Mouse (Mus musculus) left cerebral cortex, adult 18-20 months (tissue): Measurements from ENCODE around the gene Lrrc29. TPM values are rescaled to one million over a fixed set of nuclear protein-coding genes. Genes with fewer than 3 reads are reported as not detected.

Experiments
- DNase-seq, 2 experiments: peaks; one replicate each; pipeline ENCODE4 v3.0.0; 2021 to 2022; ENCODE audit warnings: low spot score in 2 of 2, mixed read lengths in 1 of 2
- total RNA-seq, 2 experiments: library from RNA; stranded (reverse); gene quantifications; 2 replicates each; pipeline ENCODE4 v1.2.3; 2021

Lrrc29 gene
- total RNA-seq, 2 experiments from 2014 or later = 4.5 to 4.8 TPM

DNA sequence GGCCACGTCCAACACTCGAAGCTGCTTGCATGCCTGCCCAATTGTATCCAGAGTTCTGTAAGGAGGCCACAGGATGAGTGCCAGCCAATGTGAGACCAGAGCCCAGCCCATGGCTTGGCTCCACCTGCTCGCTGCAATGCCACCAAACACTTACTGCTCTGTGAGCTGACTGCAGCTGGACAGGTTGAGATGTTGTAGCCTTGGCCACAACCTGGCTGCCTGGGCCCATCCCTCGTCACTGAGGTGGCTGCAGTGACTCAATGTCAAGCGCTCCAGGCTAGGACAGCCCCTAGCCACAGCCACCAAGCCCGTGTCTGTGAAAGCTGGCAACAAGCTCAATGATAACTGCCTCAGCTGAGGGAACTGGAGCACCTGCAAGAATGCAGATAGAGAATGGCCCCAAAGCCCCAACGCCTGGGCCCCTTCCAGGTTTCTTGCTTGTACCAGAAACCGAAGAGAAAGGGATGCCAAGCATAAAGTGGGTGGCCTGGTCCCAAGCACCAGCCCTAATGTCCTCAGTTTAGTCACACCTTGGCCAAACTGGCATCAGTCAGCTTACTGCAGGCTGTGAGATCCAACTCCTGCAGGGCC, 13.1 kb downstream of the Lrrc29 start:
- no peak for DNase-seq

DNA sequence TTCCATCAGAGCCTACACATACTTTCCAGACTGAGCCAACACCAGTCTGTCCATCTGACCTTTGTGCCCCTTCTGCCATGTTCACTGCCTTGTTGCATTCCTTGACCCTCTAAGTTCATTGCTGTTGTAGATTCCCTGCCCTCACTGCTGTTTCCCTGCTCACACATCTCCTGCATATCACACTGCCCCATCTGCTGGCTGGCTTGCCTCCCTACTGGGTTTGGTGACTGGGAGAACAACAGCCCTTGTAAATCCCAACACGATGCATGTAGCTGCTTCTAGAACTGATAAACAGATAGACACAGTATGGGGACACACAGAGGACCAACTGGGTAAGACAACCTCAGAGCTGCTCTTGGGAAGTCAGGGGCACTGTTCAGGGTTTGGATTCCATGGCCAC, 14.4 kb downstream of the Lrrc29 start:
- DNase-seq = no peak

DNA sequence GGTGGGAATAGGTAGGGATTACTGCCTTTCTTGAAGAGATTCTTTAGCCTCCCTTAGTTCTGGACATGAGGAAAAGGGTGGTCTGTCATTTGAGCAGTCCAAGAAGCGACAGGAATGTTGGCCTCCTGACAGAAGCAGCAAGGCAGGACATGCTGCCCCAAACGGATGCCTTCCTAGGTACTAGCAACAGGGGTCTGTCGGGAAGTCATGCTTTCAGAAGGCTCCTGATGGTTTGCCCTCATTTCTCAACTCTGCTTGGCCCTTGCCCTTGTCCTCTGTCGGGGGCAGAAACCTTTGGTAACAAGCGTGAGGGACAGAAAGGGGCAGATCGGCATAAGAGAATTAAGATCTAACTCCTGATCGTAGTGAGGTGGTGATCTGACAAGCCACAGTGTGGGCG, 16.0 kb downstream of the Lrrc29 start:
- no peak for DNase-seq

DNA sequence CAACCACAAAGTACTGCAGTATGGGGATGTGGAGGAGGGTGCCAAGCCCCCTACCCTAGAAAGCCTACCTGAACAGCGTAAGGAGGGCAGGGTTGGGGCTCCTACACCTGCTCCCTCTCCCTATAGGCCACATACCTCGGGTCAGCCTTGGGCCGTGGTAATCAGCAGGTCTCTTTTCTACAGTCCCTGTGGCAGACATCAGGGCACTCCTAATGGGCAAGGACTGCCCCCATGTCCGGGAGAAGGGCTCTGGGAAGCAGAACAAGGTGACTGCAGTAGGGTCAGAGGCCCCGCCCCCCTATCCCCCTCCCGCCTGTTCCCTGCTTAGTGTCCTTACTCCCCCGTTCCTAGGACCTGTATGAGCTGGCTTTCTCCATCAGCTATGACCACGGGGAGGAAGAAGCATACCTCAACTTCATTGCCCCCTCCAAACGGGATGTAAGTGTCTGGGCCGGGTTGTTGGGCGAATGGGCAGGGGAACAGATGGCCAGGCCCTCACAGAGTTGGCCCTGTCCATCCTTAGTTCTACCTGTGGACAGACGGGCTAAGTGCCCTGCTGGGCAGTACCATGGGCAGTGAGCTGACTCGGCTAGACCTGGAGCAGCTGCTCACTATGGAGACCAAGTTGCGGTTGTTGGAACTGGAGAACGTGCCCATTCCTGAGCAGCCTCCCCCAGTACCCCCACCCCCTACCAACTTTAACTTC, 16.8 kb downstream of the Lrrc29 start:
- no peak for DNase-seq

DNA sequence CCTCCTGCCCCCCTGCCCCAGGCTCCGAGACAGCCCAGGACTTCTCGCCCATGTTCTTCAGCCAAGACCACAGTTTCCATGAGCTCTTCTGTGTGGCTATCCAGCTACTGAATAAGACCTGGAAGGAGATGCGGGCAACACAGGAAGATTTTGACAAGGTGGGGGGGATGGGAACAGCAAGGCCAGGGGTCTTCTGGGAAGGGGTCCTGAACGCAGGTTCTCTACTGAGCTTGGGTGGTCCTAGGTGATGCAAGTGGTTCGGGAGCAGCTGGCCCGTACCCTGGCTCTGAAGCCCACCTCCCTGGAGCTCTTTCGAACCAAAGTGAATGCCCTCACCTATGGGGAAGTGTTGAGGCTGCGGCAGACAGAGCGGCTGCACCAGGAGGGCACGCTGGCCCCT, 17.6 kb downstream of the Lrrc29 start:
- no peak for DNase-seq

DNA sequence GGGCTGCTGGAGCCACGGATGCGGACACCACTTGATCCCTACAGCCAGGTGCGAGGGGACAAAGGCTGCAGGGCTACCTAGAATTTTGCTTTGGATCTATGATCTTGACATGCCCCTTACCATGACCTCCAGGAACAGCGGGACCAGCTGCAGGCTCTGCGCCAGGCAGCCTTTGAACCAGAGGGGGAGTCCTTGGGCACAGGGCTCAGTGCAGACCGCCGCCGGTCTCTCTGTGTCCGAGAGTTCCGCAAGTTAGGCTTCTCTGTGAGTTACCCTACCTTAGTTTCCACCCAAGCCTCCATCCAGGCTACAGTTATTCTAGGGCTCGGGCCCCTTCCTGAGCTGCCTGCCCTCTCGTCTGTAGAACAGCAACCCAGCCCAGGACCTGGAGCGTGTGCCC, 18.4 kb downstream of the Lrrc29 start:
- DNase-seq = no peak

DNA sequence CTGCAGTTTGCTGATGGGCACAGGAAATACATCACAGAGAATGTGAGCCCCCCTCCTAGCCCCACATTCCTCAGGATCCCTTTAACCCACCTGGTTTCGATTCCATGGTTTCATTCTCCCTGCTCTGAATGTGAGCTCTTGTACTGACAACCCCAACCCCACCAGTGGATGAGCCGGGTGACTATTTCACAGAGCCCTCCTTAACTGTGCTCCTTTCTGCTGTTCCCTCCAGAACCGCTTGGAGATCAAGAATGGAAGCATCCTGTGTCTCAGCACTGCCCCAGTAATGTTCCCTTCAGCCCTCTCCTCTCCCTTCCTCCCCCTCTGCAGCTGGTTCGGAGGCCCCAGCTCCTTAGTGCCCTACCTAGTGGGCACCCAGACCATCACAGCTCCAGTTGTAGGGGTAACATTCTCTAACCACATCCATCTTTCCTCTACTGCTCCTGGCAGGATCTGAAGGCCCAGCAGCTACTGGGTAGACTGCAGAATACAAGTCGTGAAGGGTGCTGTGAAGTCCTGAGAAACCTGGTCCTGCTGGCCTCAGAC, 19.9 kb downstream of the Lrrc29 start:
- no peak for DNase-seq

DNA sequence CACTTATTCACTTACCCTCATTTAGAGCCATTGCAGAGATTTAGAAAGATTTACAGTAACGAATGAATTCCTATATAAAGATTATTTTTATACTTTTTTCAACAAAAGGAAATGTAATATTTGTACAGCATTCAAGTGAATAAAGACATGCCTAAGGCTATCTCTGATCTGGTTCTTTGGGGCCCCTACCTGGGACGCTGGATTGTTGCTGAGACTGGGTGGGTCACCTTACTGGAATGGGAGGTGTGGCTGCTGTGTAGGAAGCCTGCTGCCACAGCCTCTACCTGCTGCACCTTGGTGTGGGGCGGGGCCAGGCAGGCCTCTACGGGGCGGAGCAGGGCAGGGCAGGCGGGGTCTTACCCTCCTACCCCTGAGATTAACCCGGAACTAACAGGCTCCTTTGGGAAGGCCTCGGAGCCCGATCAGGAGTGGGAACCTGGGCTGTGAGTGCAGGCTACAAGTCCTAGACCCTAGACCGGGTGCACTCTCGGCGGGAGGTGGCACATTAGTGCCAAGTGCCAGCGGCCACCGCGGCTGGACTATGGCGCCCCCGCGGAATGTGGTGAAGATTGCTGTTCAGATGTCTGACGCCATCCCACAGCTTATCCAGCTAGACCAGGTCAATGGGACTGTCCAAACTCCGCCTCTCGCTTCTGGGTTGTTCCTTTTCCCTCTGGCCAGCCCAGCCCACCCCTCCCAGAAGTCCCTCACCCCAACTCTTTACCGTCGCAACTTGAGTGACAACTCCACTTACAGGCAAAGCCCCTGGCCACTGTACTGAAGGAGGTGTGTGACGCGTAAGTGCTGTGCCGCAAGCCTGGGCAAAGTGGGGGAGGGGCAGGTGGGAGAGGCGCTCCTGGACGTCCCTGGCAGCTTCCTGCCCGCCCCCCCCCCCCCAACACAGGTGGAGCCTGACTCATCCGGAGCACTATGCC, 20.6 kb downstream of the Lrrc29 start, which contains the start of gene Elmo3:
Elmo3 (plus strand) TSS at position 391 of the 935 bp plus-strand sequence.
- DNase-seq = peak; percentile 56 to 61

DNA sequence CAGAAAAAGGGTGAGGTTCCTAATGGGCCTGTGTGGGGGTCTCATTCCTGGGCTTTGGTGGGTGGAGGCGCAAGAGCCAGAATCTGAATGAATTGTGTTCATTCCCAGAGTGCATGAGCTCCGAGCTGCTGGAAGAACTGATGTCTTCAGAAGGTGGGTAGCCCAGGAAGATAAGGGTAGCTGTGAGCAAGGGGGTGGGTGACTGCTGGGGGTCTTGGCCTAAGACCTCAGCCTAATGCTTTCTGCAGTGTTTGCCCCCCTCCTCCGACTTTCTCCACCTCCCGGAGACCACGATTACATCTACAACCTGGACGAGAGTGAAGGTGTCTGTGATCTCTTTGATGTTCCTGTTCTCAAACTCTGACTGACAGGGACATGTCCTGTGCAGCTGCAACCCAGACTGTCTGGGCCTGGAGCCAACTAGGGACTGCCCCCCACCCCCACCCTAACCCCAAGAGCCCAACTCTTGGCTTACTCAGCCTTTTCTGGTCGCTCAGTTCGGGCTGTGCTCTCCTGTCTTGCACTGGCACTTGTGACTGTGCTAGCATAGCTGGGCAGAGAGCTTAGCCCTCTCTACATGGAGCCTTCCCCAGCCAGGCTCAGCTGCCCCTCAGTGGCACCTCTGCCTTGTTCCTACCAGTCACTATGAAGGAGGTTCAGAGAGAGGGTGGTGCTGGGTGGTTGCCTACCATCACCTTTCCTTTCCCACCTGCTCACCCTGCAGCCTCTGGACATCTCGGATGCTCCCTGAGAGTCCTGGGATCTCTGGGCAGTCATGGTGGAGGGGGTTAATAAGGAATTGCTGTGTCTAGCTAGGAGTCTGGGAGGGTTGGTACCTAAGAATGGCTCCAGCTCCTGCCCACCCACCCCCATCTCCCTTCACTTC, 21.5 kb downstream of the Lrrc29 start:
- no peak for DNase-seq

DNA sequence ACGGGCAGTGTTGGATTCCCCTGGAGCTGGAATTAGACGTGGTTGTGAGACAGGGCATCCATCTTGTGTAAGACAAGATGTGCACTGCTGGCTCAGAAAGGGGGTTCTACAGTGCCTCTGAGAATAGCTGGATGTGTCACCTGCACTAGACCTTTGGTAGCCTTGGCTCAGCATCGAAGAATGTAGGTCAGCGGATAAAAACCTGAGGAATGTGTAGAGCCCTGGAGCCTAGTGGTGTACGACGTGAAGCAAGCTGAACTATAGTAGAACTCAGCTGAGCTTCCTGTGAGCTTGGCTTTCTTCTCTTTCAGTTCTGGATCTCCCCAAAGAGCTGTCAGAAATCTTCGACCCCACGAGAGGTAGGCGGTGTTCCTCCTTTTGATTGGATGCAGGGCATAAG, 22.2 kb downstream of the Lrrc29 start:
- no peak for DNase-seq

DNA sequence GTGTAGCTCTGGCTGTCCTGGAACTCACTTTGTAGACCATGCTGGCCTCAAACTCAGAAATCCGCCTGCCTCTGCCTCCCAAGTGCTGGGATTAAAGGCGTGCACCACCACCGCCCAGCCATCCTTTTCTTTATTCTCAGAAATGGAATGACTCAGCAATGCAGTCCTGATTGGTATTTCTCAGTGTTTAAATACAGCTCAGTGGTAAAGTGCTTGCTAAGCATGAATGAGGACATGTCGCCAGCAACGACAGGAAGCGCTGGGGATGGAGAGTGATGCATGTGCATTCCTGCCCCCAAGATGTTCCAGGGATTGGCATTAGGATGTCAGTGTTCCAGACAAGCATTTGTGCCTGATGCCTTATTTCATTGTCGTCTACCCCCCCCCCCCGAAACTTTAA, 22.7 kb downstream of the Lrrc29 start:
- no peak for DNase-seq

DNA sequence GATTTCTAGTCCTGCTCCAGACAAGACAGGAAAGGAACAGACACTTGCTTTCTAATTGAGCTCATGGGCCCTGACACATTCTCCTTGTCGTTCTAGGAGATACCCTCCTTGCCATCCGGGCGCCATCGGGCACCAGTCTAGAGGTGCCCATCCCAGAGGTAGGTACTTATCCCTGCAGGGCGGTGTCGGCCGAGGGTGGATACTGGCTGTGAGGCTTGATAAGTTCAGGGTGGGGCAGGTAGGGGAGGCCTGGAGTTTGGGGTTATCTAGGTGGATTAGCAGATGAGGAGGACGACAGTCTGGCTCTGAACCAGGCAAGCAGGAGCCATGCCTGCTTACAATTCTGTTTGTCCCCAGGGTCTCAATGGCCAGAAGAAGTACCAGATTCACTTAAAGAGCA, 26.1 kb downstream of the Lrrc29 start:
- no peak for DNase-seq

DNA sequence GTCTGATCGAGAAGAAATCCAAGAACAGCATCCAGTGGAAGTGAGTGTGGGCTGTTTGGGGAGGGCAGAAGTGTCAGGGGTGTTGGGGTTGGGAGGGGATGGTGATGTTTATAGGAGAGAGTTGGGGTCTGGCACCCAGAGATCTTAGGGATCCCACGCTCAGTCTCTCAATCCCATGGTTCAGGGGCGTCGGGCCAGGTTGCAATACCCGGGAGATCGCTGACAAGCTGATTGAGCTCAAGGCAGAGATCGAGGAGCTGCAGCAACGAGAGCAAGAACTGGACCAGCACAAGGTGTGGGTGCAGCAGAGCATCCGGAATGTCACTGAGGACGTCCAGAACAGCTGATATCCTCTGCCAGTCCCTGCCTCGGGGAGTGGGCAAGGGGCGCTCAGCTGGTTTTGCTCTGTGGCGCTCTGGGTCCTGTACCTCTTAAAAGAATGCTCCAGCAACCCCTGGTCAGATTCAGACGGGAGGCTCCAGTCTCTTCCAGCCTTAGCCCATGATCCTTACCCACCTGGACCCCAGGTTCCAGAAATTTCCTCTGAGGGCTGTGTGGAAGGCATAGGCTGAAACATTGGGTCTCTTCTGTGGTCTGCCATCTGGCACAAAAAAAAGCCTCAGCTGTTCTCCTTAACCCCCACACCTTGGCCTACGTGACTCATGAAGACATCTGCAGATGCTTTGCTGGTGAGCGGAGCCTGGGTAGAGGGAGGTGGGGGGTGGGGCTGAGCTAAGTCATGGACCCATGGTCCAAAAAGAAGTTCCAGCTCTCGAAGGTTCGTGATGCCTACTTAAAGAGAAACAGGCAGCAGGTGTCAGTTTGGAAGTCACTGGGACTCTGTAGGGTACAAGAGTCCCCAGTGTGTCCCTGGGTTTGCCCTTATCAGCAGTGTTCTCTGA, 27.5 kb downstream of the Lrrc29 start:
- no peak for DNase-seq

DNA sequence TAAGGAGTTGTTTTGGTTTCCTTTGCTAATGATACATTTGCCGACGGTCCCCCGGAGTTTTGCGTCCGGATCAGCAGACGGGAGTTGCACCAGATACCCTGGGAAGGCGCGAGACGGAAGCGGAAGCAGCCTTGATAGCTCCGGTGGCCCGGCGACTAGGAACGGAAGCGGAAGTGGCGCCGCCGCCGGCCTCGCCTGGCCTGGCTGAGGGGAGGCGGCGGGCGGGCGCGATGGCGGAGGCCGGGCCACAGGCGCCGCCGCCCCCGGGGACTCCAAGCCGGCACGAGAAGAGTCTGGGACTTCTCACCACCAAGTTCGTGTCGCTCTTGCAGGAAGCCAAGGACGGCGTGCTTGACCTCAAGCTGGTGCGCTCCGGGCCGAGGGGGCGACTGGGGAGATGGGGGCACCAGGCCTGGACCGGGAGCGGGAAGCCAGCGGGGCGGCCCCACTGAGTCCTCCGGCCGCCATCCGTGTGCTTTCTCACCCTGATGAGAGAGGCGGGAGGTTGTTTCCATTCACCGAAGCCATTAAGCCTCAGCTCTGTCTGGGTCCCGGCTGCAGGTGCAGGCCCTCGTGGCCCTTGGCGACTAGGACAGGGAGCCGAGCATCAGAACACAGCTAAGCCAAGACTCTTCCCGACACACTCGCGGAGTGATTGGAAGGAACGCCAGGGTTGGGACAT, 28.4 kb downstream of the Lrrc29 start, which contains the start of gene E2f4:
E2f4 (plus strand) TSS at position 153 of the 682 bp plus-strand sequence.
- DNase-seq = peak; percentile 94 to 95

DNA sequence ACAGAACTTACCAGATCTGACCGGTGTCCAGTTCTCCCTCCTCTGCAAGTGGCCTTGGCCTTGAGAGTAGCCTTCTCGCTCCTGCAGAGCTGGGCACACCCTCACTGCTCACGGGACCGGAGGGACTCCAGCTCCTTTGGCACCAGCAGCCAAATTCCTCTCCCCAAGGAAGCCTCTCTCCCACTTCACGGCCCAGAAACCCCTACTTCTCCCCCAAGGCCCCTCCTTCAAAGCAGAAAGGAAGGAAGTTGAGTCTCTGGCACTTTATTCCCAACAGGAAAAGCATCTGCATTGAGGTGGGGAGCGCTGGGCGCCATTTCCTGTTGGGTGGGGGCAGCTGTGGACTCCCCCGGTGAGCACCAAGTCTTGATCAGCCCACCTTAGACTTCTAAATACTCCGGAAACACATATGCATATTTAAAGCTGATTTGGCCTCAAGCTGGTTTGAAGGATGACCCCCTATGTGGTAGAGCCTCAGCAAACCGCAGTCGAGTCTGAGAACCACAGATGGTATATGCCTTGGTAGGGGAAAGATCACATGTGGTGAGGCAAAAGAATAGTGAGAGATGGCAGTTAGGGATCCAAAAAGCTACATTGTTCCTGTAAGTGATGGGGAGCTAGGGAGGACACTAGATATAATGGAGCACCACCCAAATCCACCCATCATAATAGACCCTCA, 30.0 kb downstream of the Lrrc29 start, which contains the start of gene Exoc3l:
Exoc3l (minus strand) TSS at position 207 of the 679 bp plus-strand sequence.
- DNase-seq = no peak

DNA sequence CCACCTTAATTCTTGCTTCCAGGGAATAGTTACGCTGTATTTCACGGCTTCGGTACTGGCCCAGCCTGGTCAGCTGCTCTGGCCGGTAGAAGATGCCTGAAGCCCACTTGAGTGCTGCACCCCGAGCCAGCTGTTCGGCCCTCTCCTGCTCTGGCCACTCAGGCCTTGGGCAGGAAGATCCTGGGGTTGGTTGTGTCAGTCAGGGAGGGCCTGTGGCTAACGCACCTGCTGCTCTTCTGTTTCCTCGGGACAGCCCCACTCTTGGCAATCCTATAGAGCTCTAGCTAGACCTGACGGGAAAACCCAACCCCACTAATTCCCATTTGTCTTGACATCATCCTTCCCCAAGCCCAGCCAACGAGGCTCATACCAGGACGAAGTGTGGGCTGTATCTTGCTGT, 30.8 kb downstream of the Lrrc29 start:
- no peak for DNase-seq

DNA sequence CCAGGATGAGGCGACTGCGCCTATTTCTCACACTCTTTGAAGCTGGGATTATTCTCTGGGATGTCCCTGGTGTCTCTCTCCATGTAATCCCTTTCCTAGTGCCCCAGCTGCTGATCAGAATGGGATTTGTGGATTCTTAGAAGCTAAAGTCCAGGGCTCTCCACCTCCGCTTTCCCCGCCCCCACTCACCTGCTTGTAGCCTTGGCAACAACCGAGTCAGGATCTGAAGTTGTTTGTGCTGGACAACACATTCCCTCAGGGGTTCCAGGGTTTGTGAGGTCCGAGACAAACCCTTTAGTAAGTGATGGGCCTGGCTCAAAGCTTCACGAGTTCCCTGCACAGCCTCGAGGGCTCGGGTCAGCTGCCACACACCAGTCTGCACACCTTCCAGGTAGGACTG, 31.3 kb downstream of the Lrrc29 start:
- DNase-seq = no peak

DNA sequence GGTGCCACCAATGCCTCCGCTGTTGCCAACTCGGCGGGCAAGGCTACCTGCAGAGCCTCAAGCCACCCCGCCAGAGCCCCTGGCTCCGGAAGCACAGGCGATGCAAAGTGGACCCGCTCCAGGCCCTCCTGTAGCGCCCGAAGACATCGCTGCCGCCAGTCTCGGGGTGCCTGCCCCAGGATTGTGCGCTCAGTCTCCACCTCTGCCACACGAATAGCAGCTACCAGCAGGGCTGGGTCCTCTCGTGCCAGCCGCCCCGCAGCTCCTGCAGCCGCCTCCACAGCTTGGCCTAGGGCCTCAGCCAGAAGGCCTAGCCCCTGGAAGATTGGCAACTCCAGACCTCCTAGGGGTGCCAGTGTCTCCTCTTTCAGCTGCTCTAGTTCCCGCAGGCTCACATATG, 32.7 kb downstream of the Lrrc29 start:
- DNase-seq = no peak
